14 mouse cellular contexts compared by ENCODE assay signal in the genomic region with DNA sequence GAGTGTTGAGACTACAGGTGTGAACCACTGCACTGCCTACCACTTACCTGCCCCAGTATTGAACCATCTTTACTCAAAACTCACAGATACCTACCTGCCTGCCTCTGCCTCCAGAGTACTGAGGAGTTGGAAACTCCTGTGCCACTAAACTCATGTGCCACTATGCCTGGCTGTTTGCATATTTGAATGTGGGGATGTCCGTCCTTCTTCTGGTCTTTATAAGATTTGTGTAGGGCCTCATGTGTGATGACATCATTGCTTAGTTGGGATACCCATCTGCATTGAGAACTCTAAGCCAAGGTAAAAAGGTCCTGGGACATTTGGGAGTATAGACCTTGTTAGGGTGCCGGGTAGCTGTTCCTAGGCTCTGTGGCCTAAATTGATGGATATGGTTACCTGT. TPM values are rescaled to one million over a fixed set of nuclear protein-coding genes. Genes with fewer than 3 reads are reported as not detected.
A peak's percentile ranks its signal among the peaks of the same experiment; 100 is the strongest.
DNase-seq lines count a peak whose midpoint lies in the region; ATAC-seq and TF ChIP-seq lines count a peak whose summit lies in the region.
"Had no signal": no experiment of that assay in that cellular context is flagged by ENCODE, and none has a peak within 500 bp of the region (broad histone marks: within the 10 kb centered on the region; RNA-seq: fewer than 3 reads in every experiment).

No protein-coding gene starts in this region.

- no peak for DNase-seq in hindbrain, embryonic 10.5 days (ENCODE audit: low spot score)
- DNase-seq in neural tube, embryonic 10.5 days (ENCODE audit: extremely low spot score, low spot score): no peak
- DNase-seq in spleen, adult 18-20 months: no peak
- no peak for DNase-seq in layer of hippocampus, postnatal 25 days (ENCODE audit: extremely low spot score in 1 of 2, low spot score in 1 of 2)
- DNase-seq: kidney, postnatal 14 days; right cerebral cortex, adult 18-20 months had no signal

- no peak for TF ChIP-seq POLR2A in small intestine, adult 2 months (IDR thresholded peaks at IDR 0.05; ENCODE audit: low read depth, low read length)

- H3K27me3 ChIP-seq in hindbrain, embryonic 12.5 days: no peaks in the 10 kb centered on the region
- H3K27me3 ChIP-seq in hindbrain, embryonic 10.5 days (ENCODE audit: insufficient read depth, poor library complexity, severe bottlenecking): no peaks in the 10 kb centered on the region
- no peaks in the 10 kb centered on the region for H3K27me3 ChIP-seq in neural tube, embryonic 12.5 days (replicated peaks)
- H3K27me3 ChIP-seq in limb, embryonic 13.5 days: no peaks in the 10 kb centered on the region
- H3K27me3 ChIP-seq in small intestine, adult 2 months (ENCODE audit: control insufficient read depth, insufficient read depth, low read length): no peaks in the 10 kb centered on the region; the same call in 1 of the 2 replicates
- H3K27me3 ChIP-seq: embryonic facial prominence, embryonic 13.5 days; intestine, embryonic 15.5 days; lung, embryonic 15.5 days had no signal

- H3K27ac ChIP-seq in hindbrain, embryonic 12.5 days: no peak overlapping the region
- H3K27ac ChIP-seq in hindbrain, embryonic 10.5 days: no peak overlapping the region
- no peak overlapping the region for H3K27ac ChIP-seq in neural tube, embryonic 12.5 days
- H3K27ac ChIP-seq in limb, embryonic 13.5 days: no peak overlapping the region
- H3K27ac ChIP-seq in small intestine, adult 2 months (ENCODE audit: insufficient read depth, low read depth, low read length): peak overlapping the region; percentile 36; the same call in 1 of the 2 replicates
- H3K27ac ChIP-seq: embryonic facial prominence, embryonic 13.5 days; intestine, embryonic 15.5 days; lung, embryonic 15.5 days had no signal

- TF ChIP-seq CTCF in small intestine, adult 2 months (IDR thresholded peaks at IDR 0.05; ENCODE audit: extremely low read depth, insufficient read length, insufficient replicate concordance, low read depth, low read length): no peak

- ATAC-seq in hindbrain, embryonic 12.5 days (ENCODE audit: low FRiP score): no peak
- no peak for ATAC-seq in neural tube, embryonic 12.5 days (ENCODE audit: low FRiP score, low read depth)
- ATAC-seq in limb, embryonic 13.5 days (ENCODE audit: low FRiP score, low read depth): no peak
- ATAC-seq: activated CD4-positive, CD25-positive, alpha-beta regulatory T cell, adult 4 months; intestine, embryonic 15.5 days had no signal

- H3K4me3 ChIP-seq in hindbrain, embryonic 12.5 days: no peak overlapping the region
- no peak overlapping the region for H3K4me3 ChIP-seq in hindbrain, embryonic 10.5 days
- H3K4me3 ChIP-seq in neural tube, embryonic 12.5 days: no peak overlapping the region
- H3K4me3 ChIP-seq in limb, embryonic 13.5 days: no peak overlapping the region
- no peak overlapping the region for H3K4me3 ChIP-seq in small intestine, adult 2 months (ENCODE audit: low read depth, low read length)
- H3K4me3 ChIP-seq: intestine, embryonic 15.5 days; lung, embryonic 15.5 days had no signal

- WGBS in hindbrain, embryonic 12.5 days: 97% methylated on average over 2 of the region's 2 CpGs
- 90% methylated on average over 2 of the region's 2 CpGs for WGBS in hindbrain, embryonic 10.5 days
- WGBS in neural tube, embryonic 12.5 days: 90% methylated on average over 2 of the region's 2 CpGs
- WGBS in limb, embryonic 13.5 days: 87% methylated on average over 2 of the region's 2 CpGs
- WGBS in small intestine, adult 2 months: 89% methylated on average over 2 of the region's 2 CpGs

- peaks cover 76% of the 10 kb centered on the region for H3K4me1 ChIP-seq in hindbrain, embryonic 12.5 days
- H3K4me1 ChIP-seq in hindbrain, embryonic 10.5 days (replicated peaks): peaks cover 81% of the 10 kb centered on the region
- peaks cover 67% of the 10 kb centered on the region for H3K4me1 ChIP-seq in neural tube, embryonic 12.5 days
- peaks cover 71% of the 10 kb centered on the region for H3K4me1 ChIP-seq in limb, embryonic 13.5 days
- H3K4me1 ChIP-seq in small intestine, adult 2 months (ENCODE audit: control insufficient read depth, insufficient read depth, insufficient read length, low read length): peaks cover 19% of the 10 kb centered on the region; the same call in 1 of the 2 replicates

- no peaks in the 10 kb centered on the region for H3K9me3 ChIP-seq in hindbrain, embryonic 12.5 days (replicated peaks)
- H3K9me3 ChIP-seq in hindbrain, embryonic 10.5 days: no peaks in the 10 kb centered on the region
- no peaks in the 10 kb centered on the region for H3K9me3 ChIP-seq in neural tube, embryonic 12.5 days
- no peaks in the 10 kb centered on the region for H3K9me3 ChIP-seq in limb, embryonic 13.5 days
- H3K9me3 ChIP-seq: embryonic facial prominence, embryonic 13.5 days; intestine, embryonic 15.5 days; lung, embryonic 15.5 days had no signal

- H3K4me2 ChIP-seq in hindbrain, embryonic 12.5 days (replicated peaks): peak overlapping the region; percentile 25
- H3K4me2 ChIP-seq in neural tube, embryonic 12.5 days (replicated peaks): peak overlapping the region; percentile 20
- H3K4me2 ChIP-seq in limb, embryonic 13.5 days (replicated peaks): peak overlapping the region; percentile 28

- H3K9ac ChIP-seq in hindbrain, embryonic 12.5 days: no peak overlapping the region
- no peak overlapping the region for H3K9ac ChIP-seq in neural tube, embryonic 12.5 days
- no peak overlapping the region for H3K9ac ChIP-seq in limb, embryonic 13.5 days
- H3K9ac ChIP-seq: embryonic facial prominence, embryonic 13.5 days; intestine, embryonic 15.5 days; lung, embryonic 15.5 days had no signal

- H3K36me3 ChIP-seq in hindbrain, embryonic 12.5 days: no peaks in the 10 kb centered on the region; the same call in 1 of the 2 replicates
- peaks cover 33% of the 10 kb centered on the region for H3K36me3 ChIP-seq in hindbrain, embryonic 10.5 days
- H3K36me3 ChIP-seq in neural tube, embryonic 12.5 days: no peaks in the 10 kb centered on the region
- H3K36me3 ChIP-seq in limb, embryonic 13.5 days: peaks cover 19% of the 10 kb centered on the region
- peaks cover 2% of the 10 kb centered on the region; the same call in 1 of the 2 replicates for H3K36me3 ChIP-seq in small intestine, adult 2 months (ENCODE audit: control insufficient read depth, insufficient read depth, low read length)
- H3K36me3 ChIP-seq: lung, embryonic 15.5 days had no signal

RNA-seq across cellular contexts. Expression of gene Ip6k2, which starts 3.5 kb away (rescaled TPM):
- 140 and 154 TPM in 2 replicates for polyA plus RNA-seq in hindbrain, embryonic 12.5 days (2016; fragmentation: Nextera tagmentation; extraction: Ambion mirVana)
- polyA plus RNA-seq in hindbrain, embryonic 10.5 days (2016; fragmentation: Nextera tagmentation; extraction: Ambion mirVana): 87.2 and 117 TPM in 2 replicates
- polyA plus RNA-seq in neural tube, embryonic 12.5 days (2016; fragmentation: Nextera tagmentation; extraction: Ambion mirVana): 167 and 170 TPM in 2 replicates
- 149 and 152 TPM in 2 replicates for polyA plus RNA-seq in limb, embryonic 13.5 days (2015; fragmentation: Nextera tagmentation; extraction: Ambion mirVana)
- 45.0 and 53.8 TPM in 2 replicates for polyA plus RNA-seq in small intestine, adult 2 months (2012; rRNA removed)
- 100 to 1,000 TPM; 203 to 244 TPM for total RNA-seq in layer of hippocampus, postnatal 25 days (2021)

RNA-seq across cellular contexts. Expression of gene Nckipsd, which starts 21.1 kb away (rescaled TPM):
- 20.2 and 23.3 TPM in 2 replicates for polyA plus RNA-seq in hindbrain, embryonic 12.5 days (2016; fragmentation: Nextera tagmentation; extraction: Ambion mirVana)
- polyA plus RNA-seq in hindbrain, embryonic 10.5 days (2016; fragmentation: Nextera tagmentation; extraction: Ambion mirVana): 14.9 and 16.2 TPM in 2 replicates
- polyA plus RNA-seq in neural tube, embryonic 12.5 days (2016; fragmentation: Nextera tagmentation; extraction: Ambion mirVana): 16.4 and 23.6 TPM in 2 replicates
- polyA plus RNA-seq in limb, embryonic 13.5 days (2015; fragmentation: Nextera tagmentation; extraction: Ambion mirVana): 17.2 and 22.5 TPM in 2 replicates
- 13.5 and 18.1 TPM in 2 replicates for polyA plus RNA-seq in small intestine, adult 2 months (2012; rRNA removed)
- 10 to 100 TPM; 64.9 to 68.1 TPM for total RNA-seq in layer of hippocampus, postnatal 25 days (2021)

RNA-seq across cellular contexts. Expression of gene Celsr3, which starts 39.0 kb away (rescaled TPM):
- 11.9 TPM in 2 replicates for polyA plus RNA-seq in hindbrain, embryonic 12.5 days (2016; fragmentation: Nextera tagmentation; extraction: Ambion mirVana)
- polyA plus RNA-seq in hindbrain, embryonic 10.5 days (2016; fragmentation: Nextera tagmentation; extraction: Ambion mirVana): 4.5 and 7.2 TPM in 2 replicates
- 12.1 and 14.3 TPM in 2 replicates for polyA plus RNA-seq in neural tube, embryonic 12.5 days (2016; fragmentation: Nextera tagmentation; extraction: Ambion mirVana)
- 0.09 and 0.13 TPM in 2 replicates for polyA plus RNA-seq in limb, embryonic 13.5 days (2015; fragmentation: Nextera tagmentation; extraction: Ambion mirVana)
- polyA plus RNA-seq in small intestine, adult 2 months (2012; rRNA removed): 1.5 and 1.7 TPM in 2 replicates
- 10 to 100 TPM; 42.5 to 66.0 TPM for total RNA-seq in layer of hippocampus, postnatal 25 days (2021)
- polyA plus RNA-seq: activated CD4-positive, CD25-positive, alpha-beta regulatory T cell, adult 4 months had no signal
